Mouse (Mus musculus) hindbrain, postnatal 0 days (tissue): ENCODE measurements around the gene Cox17. TPM values are rescaled to one million over a fixed set of nuclear protein-coding genes. Genes with fewer than 3 reads are reported as not detected.

Experiments used
- ATAC-seq: fragments of 200-750 bp; cut with Nextera tagmentation; 2 replicates; pipeline ENCODE4 v1.8.0; 2017; ENCODE audit warnings: mild to moderate bottlenecking, moderate TSS enrichment, moderate library complexity
- DNase-seq: peaks from one replicate; pipeline ENCODE4 v3.0.0-alpha.2; 2015; ENCODE audit warnings: low spot score
- H3K27ac ChIP-seq: fragments of 300-500 bp; sonication (generic); 2 replicates; pipeline ENCODE4 v1.5.1; 2014; ENCODE audit warnings: mild to moderate bottlenecking
- H3K27me3 ChIP-seq: fragments of 300-500 bp; sonication (generic); 2 replicates; pipeline ENCODE4 v1.6.1; 2014; ENCODE audit warnings: low read length, mixed read lengths; ENCODE audit not compliant: insufficient read depth
- H3K36me3 ChIP-seq: fragments of 300-500 bp; sonication (generic); 2 replicates; pipeline ENCODE4 v1.6.1; 2014; ENCODE audit warnings: low read length, mixed read lengths; ENCODE audit not compliant: insufficient read depth
- H3K4me1 ChIP-seq: fragments of 300-500 bp; sonication (generic); 2 replicates; pipeline ENCODE4 v1.6.1; 2014; ENCODE audit warnings: antibody characterized with exemption, low read length, mixed read lengths; ENCODE audit not compliant: insufficient read depth
- H3K4me2 ChIP-seq: fragments of 300-500 bp; sonication (generic); 2 replicates; pipeline ENCODE4 v1.6.1; 2014; ENCODE audit warnings: low read depth, mild to moderate bottlenecking, low read length, moderate library complexity, mixed read lengths
- H3K4me3 ChIP-seq: fragments of 300-500 bp; sonication (generic); 2 replicates; pipeline ENCODE4 v1.5.1; 2014; ENCODE audit warnings: low read length
- H3K9ac ChIP-seq: fragments of 300-500 bp; sonication (generic); replicated peaks from 2 replicates; pipeline ENCODE4 v1.6.1; 2014; ENCODE audit warnings: mild to moderate bottlenecking, low read length, moderate library complexity, mixed read lengths
- H3K9me3 ChIP-seq: fragments of 300-500 bp; sonication (generic); 2 replicates; pipeline ENCODE4 v1.6.1; 2016; ENCODE audit warnings: low read length, mixed read lengths
- CTCF ChIP-seq: IDR thresholded peaks from 2 replicates; pipeline ENCODE4 v1.5.1; 2016; ENCODE audit warnings: antibody characterized with exemption, control low read depth, low read depth
- WGBS: fragments of 180-500 bp; shearing (Covaris S2); extraction: QIAGEN DNeasy Blood & Tissue Kit; methylation state at CpG from one replicate; pipeline ENCODE4 v1.1.7; 2014; 5-methylcytosine and 5-hydroxymethylcytosine counted together
- polyA plus RNA-seq: library from polyadenylated mRNA; unstranded; fragments of >200 nt; fragmentation: Nextera tagmentation; extraction: Ambion mirVana; gene quantifications from 2 replicates; pipeline ENCODE4 v1.2.1, GENCODE M21; 2015
- total RNA-seq: library from RNA; depleted of rRNA; stranded (reverse); fragments of >200 nt; gene quantifications from 2 replicates; pipeline ENCODE4 v1.2.3, GENCODE M21; 2014

Cox17 gene
- total and polyA plus RNA-seq, 2 experiments from 2014 or later = 12.2 to 78.5 TPM

DNA sequence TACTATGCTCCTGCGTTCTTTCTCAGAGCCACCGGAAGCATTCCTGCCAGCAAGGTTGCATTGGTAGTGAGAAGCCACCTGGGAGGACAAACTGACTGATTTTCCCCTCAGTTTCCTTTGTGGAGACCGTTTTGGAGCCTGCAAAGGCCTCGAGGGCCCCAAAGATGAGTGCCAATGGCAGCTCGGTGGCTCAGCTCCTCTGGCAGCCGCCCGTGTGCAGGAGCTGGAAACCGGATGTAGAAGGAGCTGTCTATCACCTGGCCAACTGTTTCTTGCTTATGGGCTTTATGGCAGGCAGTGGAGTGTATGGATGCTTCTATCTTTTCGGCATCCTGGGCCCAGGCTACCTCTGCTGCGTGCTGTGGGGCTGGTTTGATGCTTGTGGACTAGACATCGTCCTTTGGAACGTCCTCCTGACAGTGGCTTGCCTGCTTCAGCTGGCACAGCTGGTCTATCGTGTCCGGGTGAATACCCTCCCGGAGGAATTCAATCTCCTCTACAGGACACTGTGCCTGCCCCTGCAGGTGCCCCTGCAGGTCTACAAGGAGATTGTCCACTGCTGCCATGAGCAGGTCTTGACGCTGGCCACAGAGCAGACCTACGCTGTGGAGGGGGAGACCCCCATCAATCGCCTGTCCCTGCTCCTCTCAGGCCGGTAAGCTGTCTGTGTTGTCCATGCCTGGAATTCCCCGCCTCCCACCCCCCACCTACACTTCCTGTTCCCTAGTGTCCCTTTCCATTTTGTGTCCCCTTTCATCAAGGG is 15.9 kb downstream of the Cox17 start:
- no peak for TF ChIP-seq CTCF
- no peak overlapping the region for H3K27ac ChIP-seq
- 79% methylated on average over 20 of the region's 20 CpGs for WGBS
- H3K4me3 ChIP-seq = no peak overlapping the region
- ATAC-seq (no peak), DNase-seq (no peak)
- no peaks in the 10 kb centered on the region; the same call in 1 of the 2 replicates for H3K4me1 ChIP-seq
- no peak overlapping the region for H3K9ac ChIP-seq
- H3K36me3 ChIP-seq = no peaks in the 10 kb centered on the region
- H3K4me2 ChIP-seq = no peak overlapping the region
- no peaks in the 10 kb centered on the region for H3K9me3 ChIP-seq
- H3K27me3 ChIP-seq = no peaks in the 10 kb centered on the region

DNA sequence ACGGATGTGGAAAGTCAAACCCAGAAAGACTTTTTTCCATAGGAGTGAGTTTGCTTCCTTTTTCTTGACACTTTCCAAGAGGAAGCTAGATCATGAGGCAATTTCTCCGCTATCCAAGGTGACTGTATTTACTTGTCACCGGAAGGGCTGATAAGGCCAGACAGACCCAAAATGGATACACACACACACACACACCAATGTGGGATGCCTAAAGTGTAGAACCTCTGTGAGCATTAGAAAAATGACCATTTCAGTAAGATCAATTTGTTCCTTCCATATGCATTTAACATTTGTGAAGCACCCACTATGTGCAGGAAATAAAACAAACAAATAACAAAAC is 16.4 kb downstream of the Cox17 start:
- Histone ChIP-seq H3K9me3 (no peaks in the 10 kb centered on the region), H3K27me3 (no peaks in the 10 kb centered on the region), H3K4me1 (no peaks in the 10 kb centered on the region; the same call in 1 of the 2 replicates), H3K36me3 (no peaks in the 10 kb centered on the region), H3K9ac (no peak overlapping the region), H3K27ac (no peak overlapping the region), H3K4me2 (no peak overlapping the region), H3K4me3 (no peak overlapping the region)
- DNase-seq = no peak
- TF ChIP-seq CTCF = no peak
- no peak for ATAC-seq
- WGBS = 86% methylated on average over 3 of the region's 3 CpGs

DNA sequence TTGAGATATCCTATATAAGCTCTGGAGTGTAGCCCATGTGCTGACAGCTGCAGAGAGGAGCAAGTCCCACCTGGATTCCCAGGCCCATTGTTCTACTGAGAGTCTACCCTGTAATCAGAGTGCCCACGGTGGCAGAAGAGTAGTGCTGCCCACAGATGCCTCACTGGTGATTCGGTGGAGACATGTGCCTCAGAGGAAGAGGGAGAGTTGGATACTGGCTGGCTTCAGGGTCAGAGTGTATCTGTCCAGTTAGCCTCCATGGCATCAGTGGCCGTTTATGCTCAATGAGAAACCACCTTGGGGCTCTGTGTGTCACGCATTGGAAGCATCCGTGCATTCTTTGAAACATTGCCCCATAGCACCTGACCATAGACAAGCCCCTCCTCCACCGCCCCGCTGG is 16.9 kb downstream of the Cox17 start:
- H3K4me3 ChIP-seq = no peak overlapping the region
- DNase-seq = no peak
- no peak for TF ChIP-seq CTCF

DNA sequence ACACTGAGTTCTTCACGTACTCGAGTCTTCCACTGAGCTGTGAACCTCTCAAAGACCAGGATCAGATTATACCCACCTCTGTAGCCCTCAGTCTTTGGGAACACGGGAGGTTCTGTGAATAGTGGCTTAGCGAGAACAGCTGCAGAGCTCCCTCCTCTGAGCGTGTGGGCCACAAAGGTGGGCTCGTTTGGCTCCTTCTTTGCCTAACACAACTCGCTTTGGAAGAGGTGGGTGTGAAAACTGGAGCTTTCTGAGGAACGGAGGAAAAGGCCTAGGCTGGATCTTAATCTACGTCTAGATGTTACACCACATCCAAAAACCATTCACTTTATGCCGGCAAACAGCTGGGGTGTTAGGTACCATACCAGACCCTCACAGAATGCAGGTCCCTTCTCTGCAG is 18.6 kb downstream of the Cox17 start:
- ATAC-seq = no peak
- no peak for TF ChIP-seq CTCF
- 89% methylated on average over 10 of the region's 10 CpGs for WGBS

More for the DNA sequence above, 16.9 kb downstream of the Cox17 start:
- no peak overlapping the region for H3K4me2 ChIP-seq
- no peaks in the 10 kb centered on the region; the same call in 1 of the 2 replicates for H3K4me1 ChIP-seq
- no peaks in the 10 kb centered on the region for H3K9me3 ChIP-seq
- no peaks in the 10 kb centered on the region for H3K36me3 ChIP-seq
- H3K9ac ChIP-seq = no peak overlapping the region
- H3K27me3 ChIP-seq = no peaks in the 10 kb centered on the region
- 90% methylated on average over 7 of the region's 7 CpGs for WGBS
- no peak overlapping the region for H3K27ac ChIP-seq
- ATAC-seq = no peak

DNA sequence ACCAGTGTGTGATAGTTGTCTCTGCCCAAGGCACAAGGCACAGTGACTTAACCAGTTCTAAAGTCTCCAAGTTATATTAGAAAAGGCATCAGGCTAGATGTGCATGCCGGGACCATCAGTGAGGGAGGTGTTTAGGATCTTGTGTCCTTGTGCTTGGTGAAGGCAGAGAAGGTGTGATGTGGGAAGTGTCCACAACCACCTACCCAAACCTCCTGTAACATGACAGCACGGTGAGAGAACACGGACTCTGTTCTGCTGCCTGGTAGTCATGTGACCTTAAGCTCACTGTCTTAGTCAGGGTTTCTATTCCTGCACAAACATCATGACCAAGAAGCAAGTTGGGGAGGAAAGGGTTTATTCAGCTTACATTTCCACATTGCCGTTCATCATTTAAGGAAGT is 19.4 kb downstream of the Cox17 start:
- WGBS = 95% methylated on average over 4 of the region's 4 CpGs
- no peak overlapping the region for H3K4me3 ChIP-seq

More for the DNA sequence above, 18.6 kb downstream of the Cox17 start:
- no peaks in the 10 kb centered on the region; the same call in 1 of the 2 replicates for H3K4me1 ChIP-seq
- H3K9me3 ChIP-seq = no peaks in the 10 kb centered on the region
- H3K27ac ChIP-seq = no peak overlapping the region
- H3K4me2 ChIP-seq = no peak overlapping the region
- H3K4me3 ChIP-seq = no peak overlapping the region
- no peak for DNase-seq
- no peak overlapping the region for H3K9ac ChIP-seq
- no peaks in the 10 kb centered on the region for H3K27me3 ChIP-seq
- H3K36me3 ChIP-seq = no peaks in the 10 kb centered on the region

DNA sequence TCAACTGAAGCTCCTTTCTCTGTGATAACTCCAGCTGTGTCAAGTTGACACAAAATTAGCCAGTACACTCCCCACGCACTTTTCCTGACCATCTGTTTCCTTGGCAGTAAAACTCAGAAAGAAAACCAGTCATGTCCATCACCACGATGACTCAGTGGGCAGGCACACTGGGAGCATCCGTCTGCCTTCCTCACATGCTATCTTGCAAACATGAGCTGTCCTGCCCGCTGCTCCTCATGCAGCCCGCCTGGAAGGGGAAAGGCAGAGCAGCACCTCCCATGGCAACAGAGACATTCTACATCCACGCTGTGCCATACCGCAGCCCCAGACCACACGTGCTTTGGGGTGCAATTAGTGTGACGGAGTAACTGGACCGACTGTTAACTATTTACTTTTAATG is 21.5 kb downstream of the Cox17 start:
- Histone ChIP-seq H3K27ac (no peak overlapping the region), H3K4me2 (no peak overlapping the region), H3K4me1 (no peaks in the 10 kb centered on the region), H3K4me3 (no peak overlapping the region), H3K27me3 (no peaks in the 10 kb centered on the region), H3K9ac (no peak overlapping the region), H3K9me3 (no peaks in the 10 kb centered on the region), H3K36me3 (no peaks in the 10 kb centered on the region)
- DNase-seq (peak; percentile 19), ATAC-seq (0 out of 2 replicates have a peak, but pooled peaks have one; percentile 49)
- TF ChIP-seq CTCF = no peak
- 38% methylated on average over 10 of the region's 10 CpGs for WGBS

More for the DNA sequence above, 19.4 kb downstream of the Cox17 start:
- DNase-seq = no peak
- no peak for ATAC-seq
- Histone ChIP-seq H3K4me1 (no peaks in the 10 kb centered on the region), H3K36me3 (no peaks in the 10 kb centered on the region), H3K27me3 (no peaks in the 10 kb centered on the region), H3K9me3 (no peaks in the 10 kb centered on the region), H3K4me2 (no peak overlapping the region), H3K9ac (no peak overlapping the region), H3K27ac (no peak overlapping the region)
- TF ChIP-seq CTCF = no peak

DNA sequence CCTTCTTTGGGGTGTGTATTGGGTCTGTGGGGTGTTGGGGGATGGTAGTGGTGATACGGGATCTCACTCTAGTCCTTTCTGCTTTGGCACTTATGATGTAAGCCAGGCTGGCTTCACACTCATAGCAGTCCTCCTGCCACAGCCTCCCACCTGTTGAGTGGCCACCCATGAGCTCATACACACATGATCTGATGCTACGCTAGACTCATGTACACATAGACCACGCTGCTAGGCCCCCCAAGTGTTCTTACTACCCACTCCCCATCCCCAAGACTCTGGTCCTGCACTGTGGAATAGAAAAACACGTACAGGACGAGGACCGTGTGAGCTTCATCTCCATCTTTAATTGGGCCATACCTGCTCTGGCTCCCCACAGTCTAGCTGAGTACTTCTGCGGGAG is 22.2 kb downstream of the Cox17 start:
- Histone ChIP-seq H3K4me2 (no peak overlapping the region), H3K9ac (no peak overlapping the region), H3K27ac (no peak overlapping the region), H3K9me3 (no peaks in the 10 kb centered on the region), H3K4me1 (no peaks in the 10 kb centered on the region), H3K36me3 (no peaks in the 10 kb centered on the region), H3K4me3 (no peak overlapping the region), H3K27me3 (no peaks in the 10 kb centered on the region)
- DNase-seq (no peak), ATAC-seq (no peak)
- TF ChIP-seq CTCF = no peak
- WGBS = 83% methylated on average over 7 of the region's 7 CpGs
